Mouse (Mus musculus) left cerebral cortex, adult 11 months (tissue): ENCODE results near the gene Rcn3.
"Not testable (repeated sequence)": the region's sequence is repeated elsewhere in the genome, so short reads cannot be mapped to it uniquely, and the experiment has no call there.

ENCODE experiments used
- DNase-seq: peaks from one replicate; pipeline ENCODE4 v3.0.0; 2022; ENCODE audit warnings: low spot score

Rcn3 gene

GRCm38 (mm10) chr7:45124224-45125143 lies 32.5 kb upstream of the Rcn3 start, which contains the start of gene Rps11:
TSS of gene Rps11 (minus strand) at chr7:45124439.
- DNase-seq = peak; percentile 98

GRCm38 (mm10) chr7:45123186-45123570 lies 31.2 kb upstream of the Rcn3 start:
- DNase-seq = no peak

GRCm38 (mm10) chr7:45122561-45123185 lies 30.7 kb upstream of the Rcn3 start:
- no peak for DNase-seq

- no peak for DNase-seq
Observed at GRCm38 (mm10) chr7:45121966-45122365, 29.9 kb upstream of the Rcn3 start.

GRCm38 (mm10) chr7:45121404-45121803 lies 29.4 kb upstream of the Rcn3 start:
- no peak for DNase-seq

GRCm38 (mm10) chr7:45119780-45120709 lies 28.0 kb upstream of the Rcn3 start:
- no peak for DNase-seq

- DNase-seq = no peak
Observed at GRCm38 (mm10) chr7:45118336-45118735, 26.3 kb upstream of the Rcn3 start.

- no peak for DNase-seq
Observed at GRCm38 (mm10) chr7:45117566-45117965, 25.5 kb upstream of the Rcn3 start.

GRCm38 (mm10) chr7:45113476-45113875 lies 21.5 kb upstream of the Rcn3 start:
- no peak for DNase-seq

GRCm38 (mm10) chr7:45112529-45112928 lies 20.5 kb upstream of the Rcn3 start:
- DNase-seq = no peak

GRCm38 (mm10) chr7:45111940-45112339 lies 19.9 kb upstream of the Rcn3 start:
- no peak for DNase-seq

- not testable (repeated sequence) for DNase-seq
Observed at GRCm38 (mm10) chr7:45110089-45110488, 18.1 kb upstream of the Rcn3 start.

GRCm38 (mm10) chr7:45107052-45107645 lies 15.1 kb upstream of the Rcn3 start:
- no peak for DNase-seq

- no peak for DNase-seq
Observed at GRCm38 (mm10) chr7:45106441-45106840, 14.4 kb upstream of the Rcn3 start.

GRCm38 (mm10) chr7:45105491-45105890 lies 13.5 kb upstream of the Rcn3 start:
- DNase-seq = no peak

- DNase-seq = no peak
Observed at GRCm38 (mm10) chr7:45104941-45105340, 12.9 kb upstream of the Rcn3 start.

- DNase-seq = no peak
Observed at GRCm38 (mm10) chr7:45103652-45104180, 11.7 kb upstream of the Rcn3 start, which contains the start of gene Fcgrt. TSS of gene Fcgrt (minus strand) at chr7:45103851.

GRCm38 (mm10) chr7:45102940-45103585 lies 11.0 kb upstream of the Rcn3 start:
- DNase-seq = no peak

- no peak for DNase-seq
Observed at GRCm38 (mm10) chr7:45102441-45102840, 10.4 kb upstream of the Rcn3 start.

GRCm38 (mm10) chr7:45100046-45100445 lies 8.0 kb upstream of the Rcn3 start:
- no peak for DNase-seq
